Mouse (Mus musculus): ENCODE measurements around the gene Steap3.

Gene Steap3

GRCm38 (mm10) chr1:120146994-120147393 is 125.5 kb downstream of the Steap3 start:
- no peak for DNase-seq (ENCODE audit: low spot score)

GRCm38 (mm10) chr1:120145527-120146216 is 126.8 kb downstream of the Steap3 start:
- no peak for DNase-seq (ENCODE audit: low spot score)

- DNase-seq (ENCODE audit: low spot score), result no peak
Observed at GRCm38 (mm10) chr1:120142551-120142950, 130.0 kb downstream of the Steap3 start.

Measured in urinary bladder, postnatal 25 days (tissue).